Mouse (Mus musculus) intestine, postnatal 0 days (tissue): Measurements from ENCODE around the gene Hpcal1. TPM values are rescaled to one million over a fixed set of nuclear protein-coding genes. Genes with fewer than 3 reads are reported as not detected.

Experiments
- ATAC-seq: fragments of 200-750 bp; cut with Nextera tagmentation; 2 replicates; pipeline ENCODE4 v1.8.0; 2017; ENCODE audit warnings: mild to moderate bottlenecking, moderate TSS enrichment, moderate library complexity
- H3K27ac ChIP-seq: fragments of 300-500 bp; sonication (generic); 2 replicates; pipeline ENCODE4 v1.5.1; 2014; ENCODE audit warnings: mild to moderate bottlenecking, low read depth, low read length, moderate library complexity
- H3K27me3 ChIP-seq: fragments of 300-500 bp; sonication (generic); replicated peaks from 2 replicates; pipeline ENCODE4 v1.6.1; 2014; ENCODE audit warnings: low read length, mixed read lengths; ENCODE audit not compliant: control insufficient read depth, insufficient read depth
- H3K36me3 ChIP-seq: fragments of 300-500 bp; sonication (generic); 2 replicates; pipeline ENCODE4 v1.6.1; 2014; ENCODE audit warnings: mild to moderate bottlenecking, moderate library complexity; ENCODE audit not compliant: control insufficient read depth, insufficient read depth
- H3K4me1 ChIP-seq: fragments of 300-500 bp; sonication (generic); replicated peaks from 2 replicates; pipeline ENCODE4 v1.6.1; 2014; ENCODE audit warnings: antibody characterized with exemption, low read length, mixed read lengths; ENCODE audit not compliant: control insufficient read depth, insufficient read depth
- H3K4me2 ChIP-seq: fragments of 300-500 bp; sonication (generic); replicated peaks from 2 replicates; pipeline ENCODE4 v1.6.1; 2014; ENCODE audit warnings: low read depth, mild to moderate bottlenecking, moderate library complexity
- H3K4me3 ChIP-seq: fragments of 300-500 bp; sonication (generic); 2 replicates; pipeline ENCODE4 v1.5.1; 2014; ENCODE audit warnings: low read depth, low read length
- H3K9ac ChIP-seq: fragments of 300-500 bp; sonication (generic); 2 replicates; pipeline ENCODE4 v1.6.1; 2014; ENCODE audit warnings: mild to moderate bottlenecking, low read depth, low read length
- H3K9me3 ChIP-seq: fragments of 300-500 bp; sonication (generic); 2 replicates; pipeline ENCODE4 v1.6.1; 2016; ENCODE audit warnings: mixed run types; ENCODE audit not compliant: control insufficient read depth
- CTCF ChIP-seq: sonication (generic); IDR thresholded peaks from 2 replicates; pipeline ENCODE4 v1.5.1; 2016; ENCODE audit warnings: low read depth, mild to moderate bottlenecking, control low read depth, antibody characterized with exemption, moderate library complexity
- WGBS: fragments of 180-500 bp; shearing (Covaris S2); extraction: QIAGEN DNeasy Blood & Tissue Kit; methylation state at CpG from one replicate; pipeline ENCODE4 v1.1.7; 2014; 5-methylcytosine and 5-hydroxymethylcytosine counted together
- polyA plus RNA-seq: library from polyadenylated mRNA; unstranded; fragments of >200 nt; fragmentation: Nextera tagmentation; extraction: Ambion mirVana; gene quantifications from 2 replicates; pipeline ENCODE4 v1.2.1, GENCODE M21; 2015

The Hpcal1 gene
- polyA plus RNA-seq, 1 experiment from 2014 or later: 32.3 TPM

DNA sequence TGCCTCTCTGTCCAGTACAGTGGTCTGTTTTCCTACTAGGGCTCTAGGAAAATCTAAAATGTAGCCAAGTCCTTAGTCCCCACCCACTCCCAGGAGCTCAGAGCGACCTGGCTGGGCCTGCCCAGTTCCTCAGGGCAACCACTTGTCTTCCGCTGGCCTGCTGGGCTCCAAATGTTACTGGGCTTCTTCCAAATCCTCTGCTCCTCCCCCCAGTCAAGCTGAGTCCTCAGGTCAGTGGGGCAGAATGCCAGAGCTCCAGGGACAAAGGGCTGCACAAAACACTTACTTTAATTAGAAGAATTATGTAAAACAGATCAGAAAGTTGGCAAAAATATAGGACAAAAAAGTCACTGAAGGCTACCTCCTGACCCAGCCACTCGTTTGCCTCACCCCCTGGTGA lies 56.1 kb downstream of the Hpcal1 start:
- ATAC-seq: no peak
- no peaks in the 10 kb centered on the region for H3K9me3 ChIP-seq
- no peak overlapping the region for H3K4me3 ChIP-seq
- no peaks in the 10 kb centered on the region for H3K36me3 ChIP-seq
- H3K4me2 ChIP-seq: no peak overlapping the region
- H3K27me3 ChIP-seq: no peaks in the 10 kb centered on the region
- whole genome bisulfite sequencing: 42% methylated on average over 3 of the region's 3 CpGs
- H3K4me1 ChIP-seq: no peaks in the 10 kb centered on the region
- no peak overlapping the region for H3K9ac ChIP-seq
- H3K27ac ChIP-seq: no peak overlapping the region
- TF ChIP-seq CTCF: no peak

DNA sequence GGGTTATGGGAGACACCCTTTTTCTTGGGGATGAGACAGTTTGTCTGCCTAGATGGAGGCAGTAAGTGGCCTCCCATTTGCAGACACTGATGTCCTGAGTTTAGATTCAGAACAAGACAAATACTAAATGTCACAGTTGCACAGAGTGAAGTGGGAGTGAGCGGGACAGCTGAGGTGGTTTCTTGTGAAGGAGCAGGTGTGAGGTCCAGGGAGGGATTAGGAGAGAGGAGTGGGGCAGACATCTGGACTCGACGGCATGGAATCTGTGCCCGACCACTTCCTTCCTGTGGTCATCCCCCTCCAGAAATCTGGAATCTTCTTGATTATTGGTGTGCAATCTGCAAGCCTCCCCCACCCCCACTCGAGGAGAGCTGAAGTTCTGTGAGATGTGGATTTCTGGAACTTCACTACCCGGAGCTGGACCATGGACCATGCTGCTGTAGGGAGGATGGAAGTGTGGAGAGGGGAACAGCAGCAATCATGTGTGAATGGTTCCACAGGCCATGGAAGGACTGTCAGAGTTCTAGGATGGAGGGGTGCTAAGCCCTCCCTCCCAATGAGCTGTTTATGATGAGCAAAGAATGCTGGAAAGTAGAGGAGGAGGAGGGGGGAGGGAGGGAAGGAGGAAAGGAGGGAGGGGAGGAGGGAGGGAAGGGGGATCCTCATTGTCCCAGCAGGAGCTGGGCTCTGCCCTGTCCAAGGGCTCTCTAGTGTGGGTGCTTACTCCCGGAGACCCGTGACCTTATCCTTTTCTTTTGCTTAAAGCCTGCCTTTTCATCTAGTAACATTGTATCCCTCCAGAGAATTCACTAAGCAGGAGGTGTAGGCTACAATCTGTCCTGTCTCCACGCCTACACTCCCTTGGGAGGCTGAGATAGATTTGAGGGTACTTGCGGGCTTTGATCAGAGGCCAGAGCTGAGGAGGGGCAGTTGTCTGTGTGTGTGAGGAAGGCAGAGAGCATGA lies 56.8 kb downstream of the Hpcal1 start:
- 58% methylated on average over 10 of the region's 10 CpGs for WGBS
- Histone ChIP-seq H3K9me3 (no peaks in the 10 kb centered on the region), H3K9ac (no peak overlapping the region), H3K36me3 (no peaks in the 10 kb centered on the region), H3K27me3 (no peaks in the 10 kb centered on the region), H3K4me1 (no peaks in the 10 kb centered on the region), H3K4me3 (no peak overlapping the region), H3K4me2 (no peak overlapping the region), H3K27ac (no peak overlapping the region)
- ATAC-seq: no peak
- TF ChIP-seq CTCF: no peak

DNA sequence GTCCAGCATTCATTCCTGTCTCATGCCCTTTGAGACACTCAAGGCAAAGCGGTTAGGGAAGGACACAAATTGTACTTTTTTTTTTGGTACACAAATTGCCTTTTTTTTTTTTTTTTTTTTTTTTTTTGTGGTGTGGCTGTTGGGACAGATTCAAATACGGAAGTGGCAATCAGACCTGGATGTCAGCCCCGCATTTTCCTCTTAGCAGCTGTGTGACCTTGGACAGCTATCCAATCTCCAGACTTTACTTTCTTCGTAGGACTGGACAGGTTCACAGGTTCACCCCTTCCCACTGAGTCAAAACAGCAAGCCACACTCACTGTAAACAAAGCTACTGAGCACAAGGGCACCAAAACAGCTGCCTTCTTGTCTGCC lies 57.5 kb downstream of the Hpcal1 start:
- H3K4me2 ChIP-seq: no peak overlapping the region
- no peak overlapping the region for H3K9ac ChIP-seq
- 13% methylated on average over 4 of the region's 4 CpGs for WGBS
- no peak for TF ChIP-seq CTCF
- H3K27me3 ChIP-seq: no peaks in the 10 kb centered on the region
- H3K9me3 ChIP-seq: no peaks in the 10 kb centered on the region
- H3K27ac ChIP-seq: no peak overlapping the region
- ATAC-seq: no peak
- H3K36me3 ChIP-seq: no peaks in the 10 kb centered on the region
- H3K4me3 ChIP-seq: no peak overlapping the region
- no peaks in the 10 kb centered on the region for H3K4me1 ChIP-seq

DNA sequence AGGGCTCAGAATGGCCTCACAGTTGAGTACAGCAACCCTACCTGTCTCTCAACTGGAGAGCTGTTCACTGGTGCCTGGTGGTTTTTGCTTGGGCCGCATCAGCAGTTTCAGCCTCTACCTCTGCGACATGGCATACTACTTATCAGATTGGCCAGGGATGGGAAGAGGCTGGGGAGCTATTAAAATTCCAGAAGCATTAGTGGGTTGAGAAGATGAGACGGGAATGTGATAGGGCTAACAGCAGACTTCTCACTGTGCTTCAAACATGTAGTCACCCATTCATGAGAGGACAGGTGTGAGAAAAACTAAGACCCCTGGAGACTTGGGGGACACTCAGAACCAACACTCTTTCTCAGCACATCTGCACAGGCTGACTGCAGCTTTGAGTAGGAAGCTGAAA lies 59.1 kb downstream of the Hpcal1 start:
- H3K36me3 ChIP-seq: no peaks in the 10 kb centered on the region
- no peak for ATAC-seq
- no peak overlapping the region for H3K4me3 ChIP-seq
- 36% methylated on average over 3 of the region's 3 CpGs for WGBS
- no peaks in the 10 kb centered on the region for H3K9me3 ChIP-seq
- H3K27ac ChIP-seq: no peak overlapping the region
- no peaks in the 10 kb centered on the region for H3K27me3 ChIP-seq
- no peak for TF ChIP-seq CTCF
- H3K4me2 ChIP-seq: no peak overlapping the region
- H3K4me1 ChIP-seq: no peaks in the 10 kb centered on the region
- H3K9ac ChIP-seq: no peak overlapping the region

DNA sequence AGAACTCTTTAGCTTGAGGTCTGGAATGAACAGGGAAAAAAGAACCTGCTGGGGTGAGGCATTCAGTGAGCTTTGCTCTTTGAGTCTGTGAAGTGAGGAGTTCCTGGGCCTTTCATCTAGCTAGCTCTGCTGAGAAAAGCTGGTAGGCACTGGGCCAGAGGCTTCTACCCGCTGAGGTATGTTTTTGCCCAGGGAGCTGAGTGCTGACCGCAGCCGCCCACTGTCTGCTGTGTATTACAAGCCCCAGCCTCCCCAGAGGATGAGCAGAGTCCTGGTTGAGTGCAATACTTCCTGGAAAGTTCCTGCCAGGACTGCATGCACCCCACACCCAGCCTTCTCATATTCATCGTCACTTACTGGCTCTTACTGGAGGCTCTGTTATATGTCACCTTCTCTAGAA lies 59.8 kb downstream of the Hpcal1 start:
- WGBS: 46% methylated on average over 4 of the region's 4 CpGs
- H3K4me3 ChIP-seq: no peak overlapping the region
- no peak overlapping the region for H3K9ac ChIP-seq
- no peaks in the 10 kb centered on the region for H3K27me3 ChIP-seq
- H3K4me1 ChIP-seq: no peaks in the 10 kb centered on the region
- TF ChIP-seq CTCF: no peak
- no peak overlapping the region for H3K27ac ChIP-seq
- H3K36me3 ChIP-seq: no peaks in the 10 kb centered on the region
- no peak for ATAC-seq
- no peaks in the 10 kb centered on the region for H3K9me3 ChIP-seq
- H3K4me2 ChIP-seq: no peak overlapping the region

DNA sequence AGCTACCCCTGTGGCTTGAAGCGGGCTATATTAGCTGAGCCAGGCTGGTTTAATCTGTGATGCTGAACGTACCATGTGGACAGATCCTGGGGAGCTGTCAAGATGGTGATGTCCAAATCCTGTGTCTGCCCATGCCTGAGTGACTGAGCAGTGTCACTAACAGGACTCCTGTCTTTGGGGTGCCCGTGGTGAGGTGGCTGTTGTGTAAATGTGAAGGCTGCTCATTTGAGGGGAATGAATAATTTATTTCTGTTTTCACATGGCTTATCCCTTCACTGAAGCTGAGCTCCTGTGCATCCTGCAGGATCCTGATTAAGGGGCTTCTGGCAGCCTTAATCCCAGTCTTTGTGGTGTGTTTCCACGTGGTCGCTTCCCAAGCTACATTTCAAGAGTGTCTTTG lies 62.2 kb downstream of the Hpcal1 start:
- Histone ChIP-seq H3K27me3 (no peaks in the 10 kb centered on the region), H3K4me2 (no peak overlapping the region), H3K36me3 (no peaks in the 10 kb centered on the region), H3K4me1 (no peaks in the 10 kb centered on the region), H3K9ac (no peak overlapping the region), H3K4me3 (no peak overlapping the region), H3K27ac (no peak overlapping the region), H3K9me3 (no peaks in the 10 kb centered on the region)
- TF ChIP-seq CTCF: no peak
- no peak for ATAC-seq
- 71% methylated on average over 5 of the region's 5 CpGs for WGBS
